Mouse (Mus musculus) kidney, postnatal 4 days (tissue): ENCODE measurements around the gene Tspan14.

Experiments
- DNase-seq, 2 experiments: peaks; one replicate each; pipeline ENCODE4 v3.0.0; 2021; ENCODE audit warnings: mixed read lengths in 2 of 2

The Tspan14 gene

DNA sequence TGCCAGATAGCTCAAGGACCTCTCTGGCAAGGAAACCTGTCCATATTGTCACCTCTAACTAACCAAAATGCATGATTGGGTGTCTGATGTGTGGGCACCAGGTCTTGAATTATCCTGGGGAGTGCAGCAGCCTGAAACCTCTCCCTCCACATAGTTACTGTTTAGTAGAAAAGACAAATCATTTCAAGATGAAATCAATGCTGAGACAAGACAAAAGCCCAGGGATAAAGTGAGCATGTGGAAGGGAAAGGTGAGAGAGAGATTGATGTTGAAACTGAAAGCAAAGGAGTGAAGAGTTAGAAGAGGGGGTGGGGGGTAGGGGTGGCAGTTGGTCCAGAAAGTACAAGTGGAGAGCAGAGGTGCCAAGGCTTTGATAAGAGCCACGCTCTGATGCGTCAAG is 1.4 kb upstream of the Tspan14 start:
- DNase-seq: no peak

DNA sequence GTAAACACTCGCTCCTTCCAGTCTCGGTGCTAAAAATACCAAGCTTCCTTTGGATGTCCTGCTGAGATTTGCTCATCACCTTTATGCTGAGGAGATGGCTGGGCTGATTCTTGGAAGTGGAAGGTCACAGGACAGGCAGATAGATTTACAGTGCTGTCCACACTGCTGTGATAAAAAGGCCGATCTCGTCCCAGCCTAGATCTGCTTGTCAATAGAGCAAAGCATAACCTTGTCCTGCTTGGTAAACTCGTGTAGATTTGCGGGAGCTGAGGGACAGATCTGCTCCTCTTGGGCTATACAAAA is 942 bp upstream of the Tspan14 start:
- no peak for DNase-seq

DNA sequence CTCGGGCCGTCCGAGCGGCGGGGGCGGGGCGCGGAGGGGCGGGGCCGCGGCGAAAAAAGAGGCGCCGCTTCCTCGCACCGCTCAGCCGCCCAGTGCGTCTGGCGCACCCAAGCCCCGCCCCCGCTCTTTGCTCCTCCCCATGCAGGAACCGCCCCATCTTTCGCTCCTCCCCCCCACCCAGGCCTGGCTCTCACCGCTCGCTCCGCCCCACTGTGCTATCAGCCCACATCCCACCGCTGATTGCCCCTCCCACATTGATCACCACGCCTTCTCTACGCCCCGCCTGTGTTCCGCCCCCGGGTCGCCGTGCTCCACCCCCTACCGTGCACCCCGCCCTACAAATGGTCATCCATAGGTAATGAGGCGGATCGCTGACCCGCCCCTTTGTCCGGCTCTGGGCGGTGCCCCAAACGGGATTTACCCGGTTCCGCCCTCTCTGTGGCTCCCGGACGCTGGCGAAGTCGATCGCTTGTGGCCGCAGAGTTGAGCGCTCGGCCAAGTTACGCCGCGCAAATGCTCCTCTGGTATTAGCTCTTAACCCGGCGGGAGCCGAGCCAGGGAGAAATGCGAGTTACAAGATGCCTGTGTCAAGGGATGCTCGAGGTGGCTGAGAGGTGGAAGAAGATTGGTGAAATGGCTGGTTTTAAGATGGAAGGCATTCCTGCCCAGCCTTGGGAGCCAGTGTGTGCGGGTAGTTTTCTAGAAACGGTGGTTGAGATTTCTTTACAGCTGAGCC is 423 bp upstream of the Tspan14 start:
- peak; percentile 99 for DNase-seq

DNA sequence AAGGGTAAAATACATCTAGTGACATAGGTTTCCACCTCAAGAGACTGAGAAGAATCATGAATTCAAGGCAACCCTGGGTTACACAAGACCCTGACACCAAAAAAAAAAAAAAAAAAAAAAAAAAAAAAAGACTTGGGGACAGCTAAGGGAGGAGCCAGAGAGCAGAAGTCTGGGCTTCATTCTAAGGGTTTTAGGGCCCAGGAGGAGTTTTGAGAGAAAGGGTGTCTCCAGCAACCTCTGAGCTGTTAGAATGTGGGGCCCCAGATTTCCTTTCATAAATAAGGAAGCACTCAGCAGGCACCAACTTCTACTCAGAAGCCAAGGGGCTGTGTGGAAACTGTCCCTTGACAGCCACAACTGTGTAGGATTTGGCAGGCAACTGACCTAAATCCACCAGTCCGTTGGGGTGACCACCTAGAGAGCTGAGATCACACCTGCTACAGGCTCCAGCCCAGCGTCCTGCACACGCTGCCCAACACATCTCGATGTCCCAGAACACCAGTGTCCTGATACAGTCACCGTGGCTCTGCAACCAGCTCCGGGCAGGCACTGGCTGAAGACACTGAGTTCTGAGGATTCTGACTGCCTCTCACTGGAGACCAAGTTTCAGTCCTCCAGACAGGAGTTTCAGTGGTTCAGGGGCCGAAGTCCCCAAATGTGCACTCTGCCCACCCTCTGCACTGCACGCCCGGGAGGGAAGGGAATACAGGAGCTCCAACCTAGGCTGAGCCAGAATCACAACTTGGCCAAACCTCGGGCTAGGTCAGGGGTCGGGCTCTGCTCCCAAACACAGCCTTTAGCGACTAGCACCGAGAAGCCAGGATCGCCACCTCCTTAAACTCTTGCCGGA is 875 bp downstream of the Tspan14 start:
- peak; percentile 57 to 71 for DNase-seq

DNA sequence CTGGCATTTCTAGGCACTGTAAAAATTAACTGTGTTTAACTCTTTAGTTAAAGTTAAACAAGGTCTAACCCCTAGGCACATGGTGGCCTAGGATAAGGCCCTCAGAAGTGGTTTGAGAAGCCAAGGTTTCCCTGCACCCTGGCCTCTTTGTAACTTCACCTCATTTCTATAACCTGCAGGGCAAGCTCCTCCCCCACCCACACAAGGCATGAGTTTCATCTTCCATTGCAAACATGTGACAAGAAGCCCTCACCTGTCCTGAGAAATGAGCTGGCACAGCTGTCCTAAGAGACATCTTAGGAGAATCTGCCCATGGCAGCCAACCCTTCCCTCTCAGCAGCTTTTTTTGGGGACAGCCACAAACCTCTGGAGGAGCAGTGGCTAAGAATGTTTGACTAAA is 1.7 kb downstream of the Tspan14 start:
- DNase-seq: no peak

DNA sequence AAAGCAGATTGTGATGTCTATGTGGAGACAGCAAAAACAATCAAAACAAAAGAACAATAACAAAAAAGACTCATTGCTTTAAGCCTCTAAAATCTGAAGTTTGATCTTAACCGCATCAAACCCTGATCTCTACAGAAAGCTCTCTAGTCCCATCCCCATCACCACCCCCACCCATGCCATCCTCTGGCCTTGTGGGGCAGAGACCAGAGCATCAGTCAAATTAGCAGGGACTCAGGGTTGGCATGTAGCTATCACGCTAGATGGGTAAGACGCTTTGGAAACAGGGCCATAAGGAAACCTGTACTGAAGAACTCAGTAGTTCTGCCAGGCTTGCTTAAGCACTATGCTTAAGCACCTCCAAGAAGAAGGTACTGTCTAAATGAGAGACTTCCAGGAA is 2.4 kb downstream of the Tspan14 start:
- no peak for DNase-seq

DNA sequence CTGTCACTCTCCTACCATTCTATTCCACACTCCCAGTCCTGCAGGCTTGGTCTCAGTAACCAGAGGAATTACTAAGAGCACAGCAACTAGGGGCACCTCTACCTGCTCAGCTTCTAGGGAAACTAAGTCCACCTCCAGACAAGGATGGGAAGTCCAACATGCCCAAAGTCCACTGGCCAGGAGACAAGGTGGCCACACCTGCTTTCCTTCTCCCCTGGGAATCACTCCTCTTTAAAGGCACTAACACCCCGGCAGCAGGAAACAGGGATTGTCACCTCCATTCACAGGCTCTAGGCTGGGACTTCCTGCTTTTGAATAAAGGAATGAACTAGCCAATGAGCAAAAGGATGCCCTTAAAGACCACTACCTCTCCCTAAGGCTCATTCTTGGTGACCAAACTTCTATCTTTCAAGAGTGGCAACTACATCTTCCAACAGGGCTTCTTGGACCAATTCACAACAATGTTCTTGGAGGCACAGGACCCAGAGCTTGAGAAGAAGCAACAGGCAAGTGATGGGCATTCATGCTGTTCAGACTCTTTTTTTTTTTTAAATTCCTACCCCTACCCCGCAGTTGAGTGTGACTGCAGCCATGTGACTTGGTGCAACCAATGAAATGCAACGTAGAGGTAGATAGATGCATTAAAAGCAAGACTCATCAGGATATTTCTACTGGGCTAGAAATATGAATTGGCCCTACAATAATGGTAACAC is 3.0 kb downstream of the Tspan14 start:
- no peak for DNase-seq

DNA sequence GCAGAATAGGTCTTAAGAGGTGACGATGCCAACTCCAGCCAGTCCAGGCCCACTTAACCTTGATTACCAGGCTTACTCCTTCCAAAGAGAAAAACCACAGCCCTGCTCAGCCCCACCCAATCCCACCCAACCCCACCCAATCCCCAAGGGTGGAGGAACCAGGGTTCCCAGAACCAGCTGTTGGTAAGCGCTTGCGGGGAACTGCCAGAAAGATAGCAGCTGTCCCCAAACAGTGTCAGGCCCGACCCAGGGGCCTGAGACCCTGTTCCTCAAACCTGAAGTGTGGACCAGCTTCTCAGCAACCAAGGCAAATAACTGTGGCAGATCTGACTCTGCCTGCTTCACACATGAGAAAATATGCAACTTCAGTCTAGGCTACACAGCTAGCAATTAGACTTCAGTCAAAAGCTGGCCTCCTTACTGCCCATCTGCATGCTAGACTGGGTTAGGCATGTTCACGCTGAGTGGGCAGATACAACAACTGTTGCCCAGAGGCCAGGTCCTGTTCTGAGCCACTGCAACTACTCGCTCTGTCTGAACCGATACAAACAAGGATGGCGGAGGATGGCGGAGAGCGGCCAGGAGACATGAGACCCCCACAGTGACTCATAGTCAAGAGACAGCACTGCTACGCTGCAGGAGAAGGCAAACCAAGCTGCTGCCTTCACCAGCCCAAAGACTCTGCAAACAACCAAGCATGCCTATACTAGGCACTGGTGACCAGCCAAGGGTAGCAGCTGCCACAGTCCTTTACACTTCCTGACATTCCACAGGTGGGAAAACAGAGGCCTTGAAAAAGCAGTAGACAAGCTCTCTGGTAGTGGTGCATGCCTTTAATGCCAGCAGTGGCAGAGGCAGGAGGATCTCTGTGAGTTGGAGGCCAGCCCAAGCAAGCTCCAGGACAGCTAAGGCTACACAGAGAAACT is 4.0 kb downstream of the Tspan14 start:
- DNase-seq: peak; percentile 43 to 62

DNA sequence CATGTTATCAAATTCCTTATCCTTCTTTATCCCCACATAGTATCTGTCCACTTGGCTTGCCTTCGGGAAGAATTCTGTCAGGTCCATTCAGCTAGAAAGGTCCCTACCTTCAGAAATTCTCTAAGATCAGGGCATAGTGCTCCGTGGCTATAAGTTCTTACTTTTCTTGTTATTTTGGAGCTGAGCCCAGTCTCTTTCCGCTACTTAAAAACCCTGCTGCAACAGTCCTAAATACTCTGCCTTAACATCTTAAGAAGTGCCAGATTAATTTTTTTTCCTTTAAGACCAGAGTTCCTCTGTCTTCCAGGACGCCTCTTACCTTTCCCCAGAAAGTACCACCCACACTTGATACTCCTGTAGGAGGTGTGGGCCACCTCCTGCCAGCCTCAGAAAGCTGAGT is 6.4 kb downstream of the Tspan14 start:
- DNase-seq: no peak

DNA sequence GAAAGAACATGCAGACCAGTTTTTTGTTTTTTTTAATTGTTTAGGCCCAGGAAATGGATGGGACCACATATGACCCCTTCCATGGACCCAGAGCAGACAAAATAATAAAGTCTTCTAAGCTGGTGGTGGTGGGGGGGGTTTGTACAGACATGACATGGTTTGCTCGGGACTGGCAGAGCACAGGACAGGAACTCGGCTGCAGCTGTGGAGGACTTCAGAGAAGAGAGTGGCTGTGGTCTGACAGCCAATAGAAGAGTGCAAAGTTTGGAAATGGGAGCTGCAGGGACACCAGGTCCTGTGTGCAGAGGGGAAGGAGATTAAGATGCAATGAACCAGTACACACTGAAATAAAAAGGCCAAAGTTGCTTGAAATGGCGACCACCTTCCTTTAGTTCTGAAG is 7.0 kb downstream of the Tspan14 start:
- no peak for DNase-seq

DNA sequence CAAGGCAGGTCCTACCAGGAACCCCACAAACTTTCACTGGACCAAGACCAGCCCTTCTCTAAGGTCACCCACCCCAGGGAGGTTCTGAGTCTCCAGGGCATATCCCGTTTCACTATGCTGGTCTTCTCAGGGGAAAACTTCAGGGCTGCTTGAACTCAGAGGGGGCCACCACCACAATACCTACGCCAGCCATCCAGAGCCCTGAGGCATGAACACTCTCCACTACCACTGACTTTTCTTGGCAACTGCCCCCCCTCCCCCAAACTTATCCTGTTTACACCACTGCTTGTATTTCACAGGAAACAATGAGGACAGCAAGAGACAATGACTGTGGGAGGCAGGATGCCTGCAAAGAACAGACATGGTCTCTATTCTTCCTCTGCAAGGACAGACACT is 7.6 kb downstream of the Tspan14 start:
- DNase-seq: peak; percentile 34 to 59

DNA sequence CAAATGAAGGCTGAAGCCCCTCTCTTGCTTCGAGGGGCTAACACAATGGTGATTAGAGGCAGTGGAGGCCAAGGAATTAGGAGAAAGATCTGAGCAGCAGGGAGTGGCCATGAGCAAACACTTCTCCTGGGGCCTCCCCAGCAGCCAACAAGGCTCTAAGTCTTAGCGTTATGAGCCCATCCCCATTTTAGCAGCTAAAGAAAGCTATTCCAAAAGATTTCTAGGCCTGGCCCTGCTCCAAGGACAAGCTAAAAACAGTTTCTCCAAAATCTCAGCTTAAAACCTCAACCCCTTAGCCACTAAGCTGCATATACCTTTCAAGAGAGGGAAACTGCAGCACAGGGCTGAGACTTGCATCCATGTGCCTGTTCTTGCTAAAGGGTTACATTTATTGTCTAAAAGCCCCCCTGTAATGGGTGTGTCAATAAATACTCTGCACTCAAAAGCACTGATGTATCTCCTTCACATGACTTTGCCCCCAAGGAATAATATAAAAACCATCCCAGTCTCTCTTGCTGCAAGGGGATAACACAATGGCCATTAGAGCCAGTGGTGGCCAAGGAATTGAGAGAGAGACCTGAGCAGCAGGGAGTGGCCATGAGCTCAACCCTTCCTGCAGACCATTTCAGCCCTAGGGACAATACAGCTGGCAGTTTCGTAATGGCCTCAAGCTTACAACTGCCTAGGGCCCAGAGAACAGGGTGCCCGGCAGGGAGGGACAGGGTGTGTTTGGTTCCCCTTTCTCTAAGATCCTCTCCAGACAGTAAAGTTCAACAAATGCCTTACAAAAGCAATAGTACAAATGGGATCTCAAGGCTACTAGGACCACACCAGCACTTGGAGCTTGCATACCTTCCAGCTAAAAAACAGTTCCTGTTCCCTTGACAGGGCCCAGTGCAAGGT is 8.3 kb downstream of the Tspan14 start:
- DNase-seq: peak; percentile 42 to 44

DNA sequence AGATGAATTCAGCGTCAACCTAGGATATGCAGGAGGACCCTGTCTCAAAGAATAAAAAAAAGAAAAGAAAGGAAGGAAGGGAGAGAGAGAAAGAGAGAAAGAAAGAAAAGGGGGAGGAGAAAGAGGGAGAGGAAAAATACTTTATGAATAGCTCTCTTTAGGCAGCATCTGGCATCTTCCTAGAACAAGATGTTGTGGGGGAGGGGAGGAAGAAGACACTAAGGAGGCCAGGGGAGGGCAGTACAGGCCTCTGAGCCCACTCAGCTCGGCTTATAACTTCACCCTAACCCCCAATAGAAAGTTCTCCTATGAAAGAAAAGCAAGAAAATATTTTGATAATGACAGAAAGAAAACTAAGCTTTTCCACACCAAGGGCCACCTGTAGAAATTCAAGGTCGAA is 9.0 kb downstream of the Tspan14 start:
- DNase-seq: no peak

DNA sequence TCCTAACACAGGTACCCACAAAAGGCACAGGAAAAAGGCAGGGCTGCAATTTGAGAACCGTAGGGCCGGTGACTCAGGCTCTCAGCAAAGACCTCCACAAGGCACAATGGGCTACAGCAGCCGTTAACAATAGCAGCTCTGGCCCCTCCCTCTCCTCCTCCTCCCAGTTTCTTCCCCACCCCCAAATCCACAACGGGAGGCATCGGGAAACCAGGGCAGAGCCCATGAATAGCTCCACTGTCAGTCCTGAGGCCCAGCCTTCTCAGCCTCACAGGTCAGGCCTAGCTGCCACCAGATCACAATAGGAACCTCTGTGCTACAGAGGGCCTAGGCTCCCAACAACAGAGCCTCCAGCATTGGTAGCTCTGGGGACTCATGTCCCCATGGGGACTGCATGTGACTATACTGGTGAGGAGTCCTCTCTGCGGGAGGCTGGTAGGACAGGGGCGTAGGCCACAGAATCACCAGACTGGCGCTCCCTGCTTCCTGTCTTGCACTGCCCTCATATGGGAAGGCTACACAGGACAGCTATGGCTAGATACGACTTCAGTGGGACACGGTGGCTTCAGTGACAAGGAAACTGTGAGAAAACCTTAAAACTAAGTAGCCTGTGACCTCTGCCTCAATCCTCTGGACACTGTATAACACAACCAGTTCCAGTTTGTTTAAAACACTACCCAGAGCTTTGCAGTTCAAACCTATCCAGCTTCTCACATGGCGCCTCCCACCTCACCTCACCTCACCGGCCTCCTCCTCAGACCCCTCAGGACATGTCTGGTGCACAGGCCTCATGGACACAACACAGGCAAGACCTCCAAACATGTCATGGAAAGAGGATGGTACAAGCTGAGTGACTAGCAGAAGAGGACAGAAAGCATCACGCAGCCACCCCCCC is 10.1 kb downstream of the Tspan14 start:
- DNase-seq: peak; percentile 44 to 63

DNA sequence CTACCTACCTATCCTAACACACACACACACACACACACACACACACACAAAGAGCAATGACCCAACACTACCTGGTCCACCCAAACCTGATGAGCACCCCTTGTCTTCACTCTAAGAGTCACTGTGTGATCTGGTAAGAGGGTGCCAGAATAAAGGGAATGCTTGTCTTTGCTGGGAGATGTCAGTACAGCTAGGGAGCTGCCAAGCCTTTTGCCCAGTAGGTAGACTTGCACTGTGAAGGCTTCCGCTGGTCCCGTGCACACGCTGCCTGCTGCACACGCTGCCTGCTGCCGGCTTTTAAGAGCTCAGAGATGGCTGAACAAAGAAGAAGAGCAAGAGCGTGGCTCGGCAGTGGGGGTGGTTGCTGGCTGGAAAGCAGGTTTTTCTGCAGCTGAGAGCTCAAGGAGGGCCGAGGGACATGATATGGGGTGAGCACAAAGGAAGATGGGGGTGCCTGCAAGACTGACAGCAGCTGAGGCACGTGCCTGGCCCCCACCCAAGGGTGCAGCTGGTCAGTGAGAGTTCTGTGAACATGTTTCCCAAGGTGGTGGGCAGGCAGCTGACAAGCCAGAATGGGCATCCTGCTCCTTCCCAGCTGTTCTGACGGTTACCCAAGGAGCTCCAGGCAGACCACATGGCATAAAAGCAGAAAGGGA is 10.9 kb downstream of the Tspan14 start:
- DNase-seq: peak; percentile 37 to 46

DNA sequence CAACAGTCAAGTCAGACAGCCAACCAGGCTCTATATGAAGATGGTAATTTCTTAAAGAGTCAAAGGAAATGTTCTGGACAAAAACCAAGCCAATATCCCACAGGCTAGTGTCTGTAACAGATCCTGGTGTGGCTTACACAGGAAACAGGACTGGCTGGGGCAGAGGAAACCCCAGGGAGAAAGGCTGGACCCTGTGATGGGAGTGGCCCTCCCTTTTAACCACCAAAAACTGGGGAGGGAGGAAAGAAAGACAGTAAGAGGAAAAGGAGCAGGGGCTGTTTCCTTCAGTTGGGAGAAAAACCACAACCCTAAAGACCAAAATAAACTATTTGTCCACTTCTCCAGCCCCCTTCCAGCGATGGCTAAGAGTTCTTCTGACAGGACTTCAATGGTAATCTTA is 11.5 kb downstream of the Tspan14 start:
- no peak for DNase-seq

DNA sequence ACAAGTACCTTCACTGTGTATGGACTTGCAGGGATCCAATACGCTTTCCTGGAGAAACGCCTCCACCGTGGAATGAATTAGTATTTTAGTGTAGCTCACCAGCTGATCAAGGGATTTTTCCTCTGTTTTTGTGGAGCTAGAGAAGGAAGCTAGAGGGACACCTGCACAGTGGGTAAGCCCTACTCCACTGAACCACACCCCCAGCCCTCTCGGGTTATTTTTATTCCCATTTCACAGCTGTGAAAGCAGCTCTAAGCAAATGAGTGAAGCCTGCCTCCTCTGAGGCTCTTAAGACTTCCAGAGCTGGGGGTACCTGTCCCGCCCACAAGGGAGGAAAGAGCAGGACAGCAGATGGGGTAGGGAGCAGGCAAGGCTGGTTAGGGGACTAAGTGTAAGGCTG is 13.2 kb downstream of the Tspan14 start:
- DNase-seq: no peak

DNA sequence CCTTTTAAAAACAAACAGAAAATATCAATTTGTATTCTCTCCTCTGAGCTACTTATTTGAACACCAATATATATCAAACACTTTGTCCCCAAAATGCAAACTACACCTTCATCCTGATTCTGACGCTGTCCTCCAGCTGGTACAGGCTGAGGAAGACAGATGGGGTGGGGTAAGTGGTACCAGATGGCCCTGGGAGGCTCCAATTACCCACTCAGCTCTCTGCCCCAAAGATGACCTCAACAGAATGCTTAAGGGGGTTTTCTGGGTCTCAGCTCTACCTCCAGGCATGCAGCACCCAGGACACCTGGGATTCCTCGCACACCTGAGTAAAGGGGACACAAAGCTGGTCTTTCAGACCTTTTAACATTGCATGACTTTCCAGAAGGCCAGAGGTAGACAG is 13.9 kb downstream of the Tspan14 start:
- DNase-seq: no peak

DNA sequence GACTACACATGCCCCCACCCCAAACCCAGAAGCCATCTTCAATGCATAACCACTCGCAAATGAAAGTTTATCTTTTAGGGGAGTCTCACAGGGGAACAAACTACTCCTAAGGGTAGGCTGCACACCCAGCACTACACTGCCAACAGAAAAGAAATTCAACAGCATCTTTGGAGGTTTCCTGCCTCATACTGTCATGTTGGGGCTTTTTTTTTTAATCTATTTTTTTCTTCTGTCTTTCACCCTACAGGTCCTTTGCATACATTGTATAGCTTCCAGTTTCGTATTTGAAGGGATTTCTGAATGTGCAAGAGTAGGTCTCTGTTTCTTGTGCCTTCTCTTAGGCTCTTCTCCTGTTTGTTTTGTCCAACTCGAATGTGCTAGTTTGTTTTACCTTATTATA is 14.3 kb downstream of the Tspan14 start:
- no peak for DNase-seq
